Mouse (Mus musculus) v-Abl transformed pro-B cells (cell line): ENCODE measurements around the gene Ppfibp2.

Experiments used
- in situ Hi-C, 2 experiments: fragments of 400-800 bp; cut with MboI; formaldehyde crosslinking; loops; one replicate each; pipeline ENCODE4 v1.15.1; 2025; ENCODE audit not compliant: unreplicated experiment in 2 of 2

Gene Ppfibp2

DNA sequence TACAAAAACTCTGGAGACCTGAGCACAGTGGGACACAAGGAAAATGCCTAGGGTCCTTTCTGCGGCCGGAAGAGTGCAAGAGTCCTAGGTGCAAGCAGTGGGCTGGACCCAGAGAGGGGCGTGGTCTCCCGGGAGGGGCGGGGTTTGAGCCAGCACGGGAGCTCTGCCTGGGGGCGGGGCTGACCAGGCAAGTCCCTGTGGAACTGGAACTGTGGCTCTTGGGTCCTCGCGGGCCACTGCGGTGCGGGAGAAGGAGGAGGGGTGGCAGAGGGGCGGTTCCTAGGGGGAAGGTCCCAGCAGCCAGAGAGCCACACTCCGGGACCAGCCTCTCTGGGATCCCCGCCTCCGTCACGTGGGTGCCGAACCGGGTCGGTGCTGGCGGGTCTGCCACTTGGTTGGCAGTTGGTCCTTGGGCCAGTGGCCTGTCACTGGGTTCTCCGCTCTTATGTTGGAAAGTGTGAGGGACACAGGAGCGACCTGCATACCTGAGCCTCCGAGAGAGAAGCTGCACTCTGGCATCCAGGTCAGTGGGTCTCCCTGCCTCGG is at the start of gene Ppfibp2:
Ppfibp2 (plus strand) TSS at position 351 of the 546 bp plus-strand sequence.
- in situ Hi-C loops: no loop called here

DNA sequence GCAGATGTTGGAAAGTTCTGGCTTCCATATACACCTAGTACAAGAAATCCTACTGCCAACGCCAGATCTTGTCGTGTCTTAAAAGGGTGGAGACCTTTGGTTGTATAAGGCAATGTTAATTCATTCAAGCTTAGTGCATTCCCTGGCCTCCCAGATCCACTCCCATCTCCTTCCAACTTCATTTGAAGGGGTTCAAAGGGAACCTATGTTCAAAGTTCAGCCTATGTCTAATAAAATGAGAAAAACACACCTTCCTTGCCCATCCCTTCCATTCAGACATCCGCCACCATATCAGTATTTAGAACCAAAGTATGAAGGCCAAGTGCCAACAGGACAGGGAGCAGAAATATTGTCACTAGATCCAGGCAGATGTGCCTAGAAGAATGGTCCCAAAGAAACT is 47.1 kb upstream of the Ppfibp2 start:
- in situ Hi-C loops: no loop called here

DNA sequence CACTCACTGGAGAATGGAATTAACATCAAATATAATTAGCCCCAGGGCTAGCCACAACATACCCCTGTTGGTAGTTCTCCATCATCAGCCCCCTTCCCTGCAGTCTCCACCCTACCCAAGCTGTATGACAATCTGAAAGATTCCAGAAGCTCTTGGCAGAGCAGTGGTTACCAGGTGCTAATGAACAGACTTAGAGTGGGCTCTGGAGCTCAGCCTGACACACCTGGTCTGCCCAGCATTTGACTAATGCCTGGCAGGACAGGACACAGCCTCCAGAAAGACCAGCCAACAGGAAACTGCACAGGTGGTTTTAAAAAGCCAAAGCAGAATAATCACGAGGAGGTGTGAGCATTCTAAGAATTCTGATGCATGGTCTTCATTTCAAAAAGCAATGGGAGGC is 41.5 kb upstream of the Ppfibp2 start:
- in situ Hi-C loops: no loop called here

DNA sequence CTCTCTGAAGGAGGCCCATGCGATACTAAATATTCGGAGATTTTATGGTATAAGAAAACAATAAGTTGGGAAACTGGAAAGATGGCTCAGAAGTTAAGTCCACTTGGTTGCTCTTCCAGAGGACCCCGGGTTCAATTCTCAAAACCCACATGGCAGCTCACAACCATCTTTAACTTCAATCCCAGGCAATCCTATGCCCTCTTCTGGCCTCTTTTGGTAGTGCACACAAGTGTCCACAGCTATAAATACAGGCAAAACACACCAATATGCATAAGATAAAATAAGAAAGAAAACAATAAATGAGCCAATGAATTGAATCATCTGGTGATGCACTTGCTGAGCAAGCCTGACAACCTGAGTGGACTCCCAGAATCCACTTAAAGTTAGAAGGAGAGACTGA is 39.1 kb upstream of the Ppfibp2 start:
- in situ Hi-C loops: no loop called here

DNA sequence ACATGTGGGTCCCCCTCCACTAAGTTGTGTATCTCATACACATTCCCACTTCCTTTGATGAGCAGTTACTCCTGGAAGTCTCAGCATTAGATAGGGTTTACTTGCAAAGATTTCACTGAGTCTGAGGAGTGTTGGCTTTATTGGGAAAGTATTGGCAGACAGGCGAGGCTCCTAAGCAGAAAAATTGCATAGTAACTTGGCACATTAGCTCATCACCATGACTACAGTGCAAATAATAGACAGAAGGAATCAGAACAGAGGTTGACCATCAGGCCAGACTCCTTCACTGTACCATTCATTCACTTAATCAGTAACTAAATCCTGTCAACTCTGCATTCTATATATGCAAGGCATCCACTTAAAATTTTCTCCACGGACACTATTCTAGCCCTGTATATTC is 34.3 kb upstream of the Ppfibp2 start:
- in situ Hi-C loops: no loop called here

DNA sequence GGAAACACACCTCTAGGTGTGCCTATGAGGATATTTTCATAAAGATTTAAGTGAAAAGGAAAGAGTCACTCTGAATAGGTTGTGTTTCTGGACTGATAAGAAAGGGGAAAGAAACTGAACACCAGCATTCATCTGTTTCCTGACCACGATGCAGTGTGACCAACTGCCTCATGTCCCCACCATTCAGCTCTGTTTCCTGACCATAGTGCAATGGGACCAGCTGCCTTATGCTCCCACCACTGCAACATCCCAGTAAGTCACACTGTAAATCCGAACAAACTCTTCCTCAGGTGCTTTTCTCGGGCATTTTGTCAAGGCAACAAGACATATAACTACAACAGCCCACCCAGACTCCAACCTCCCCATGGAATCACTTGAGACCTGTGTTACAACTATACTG is 33.4 kb upstream of the Ppfibp2 start:
- in situ Hi-C loops: no loop called here

DNA sequence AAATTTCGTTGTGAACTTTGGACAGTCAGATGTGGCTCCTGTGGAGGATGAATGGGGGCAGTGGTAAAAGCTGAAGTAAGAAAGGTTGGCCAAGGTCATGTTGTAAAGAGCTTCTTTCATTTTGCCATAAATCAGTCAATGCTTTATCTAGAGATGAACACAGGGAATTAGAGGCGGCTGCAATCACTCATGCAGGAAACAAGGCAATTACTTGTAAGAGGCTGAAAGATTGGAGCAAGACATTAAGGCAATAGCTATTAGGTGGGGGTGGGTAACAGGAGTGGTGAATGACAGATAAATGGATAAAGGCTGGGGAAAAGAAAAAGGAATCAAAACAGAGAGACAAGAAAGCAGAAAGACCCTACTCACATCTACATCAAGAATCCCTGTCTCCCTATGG is 31.3 kb upstream of the Ppfibp2 start:
- in situ Hi-C loops: no loop called here

DNA sequence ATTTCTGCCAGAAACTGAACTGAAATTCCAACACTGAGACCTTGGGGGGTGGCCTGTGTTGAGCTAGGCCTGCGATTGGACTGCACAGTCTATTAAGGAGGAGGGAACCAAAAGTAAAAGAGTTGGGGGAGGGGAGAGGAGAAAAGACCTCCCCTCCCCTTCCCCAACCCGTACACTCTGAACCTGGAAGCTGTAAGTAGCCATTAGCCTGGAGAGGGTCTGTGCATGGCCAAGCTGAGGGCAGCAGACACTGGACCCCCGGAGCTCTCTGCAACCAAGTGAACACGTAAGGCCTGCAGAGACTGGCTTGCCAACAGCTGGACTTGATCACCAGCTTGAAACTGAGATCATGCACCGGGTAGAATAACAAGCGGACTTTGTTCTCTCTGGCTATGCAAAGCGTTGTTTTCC is 27.7 kb upstream of the Ppfibp2 start, which contains the start of gene Olfml1:
Olfml1 (plus strand) TSS at position 186 of the 411 bp plus-strand sequence.
- in situ Hi-C loops: no loop called here

DNA sequence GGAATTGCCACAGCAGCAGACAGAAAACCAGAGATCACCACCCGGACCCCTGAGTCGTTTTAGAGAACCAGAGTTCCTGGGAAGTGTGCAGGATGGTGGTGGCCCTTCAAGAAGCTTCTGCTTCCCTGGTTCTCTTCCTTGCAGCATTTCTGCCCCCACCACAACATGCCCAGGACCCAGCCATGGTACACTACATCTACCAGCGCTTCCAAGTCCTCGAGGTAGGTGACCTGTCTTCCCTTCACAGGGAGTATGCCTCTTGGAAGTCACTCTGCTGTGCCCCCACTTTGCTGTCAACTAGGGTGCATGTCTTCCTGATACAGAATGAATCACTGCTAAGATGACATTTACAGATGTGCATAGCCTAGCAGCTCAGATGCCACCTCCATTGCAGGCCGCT is 27.3 kb upstream of the Ppfibp2 start:
- in situ Hi-C loops: no loop called here

DNA sequence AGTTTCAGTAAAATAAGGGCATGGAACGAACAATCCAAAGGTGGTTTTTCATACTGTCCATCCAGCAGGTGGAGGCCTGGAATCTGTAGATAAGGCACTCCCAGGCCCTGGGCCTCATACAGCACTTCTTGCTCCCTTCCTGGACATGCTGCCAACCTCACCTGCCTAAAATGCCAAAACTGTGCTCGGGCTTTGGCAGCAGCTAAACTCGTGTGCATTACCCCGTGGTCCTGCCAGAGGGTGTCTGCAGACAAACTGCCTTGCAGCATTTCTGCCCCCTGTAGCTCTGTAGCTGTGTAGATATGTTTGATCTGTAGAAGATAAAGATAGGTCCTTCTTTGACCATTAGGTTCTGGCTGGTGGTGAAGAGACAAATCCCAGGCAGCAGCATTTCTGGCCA is 26.0 kb upstream of the Ppfibp2 start:
- in situ Hi-C loops: no loop called here

DNA sequence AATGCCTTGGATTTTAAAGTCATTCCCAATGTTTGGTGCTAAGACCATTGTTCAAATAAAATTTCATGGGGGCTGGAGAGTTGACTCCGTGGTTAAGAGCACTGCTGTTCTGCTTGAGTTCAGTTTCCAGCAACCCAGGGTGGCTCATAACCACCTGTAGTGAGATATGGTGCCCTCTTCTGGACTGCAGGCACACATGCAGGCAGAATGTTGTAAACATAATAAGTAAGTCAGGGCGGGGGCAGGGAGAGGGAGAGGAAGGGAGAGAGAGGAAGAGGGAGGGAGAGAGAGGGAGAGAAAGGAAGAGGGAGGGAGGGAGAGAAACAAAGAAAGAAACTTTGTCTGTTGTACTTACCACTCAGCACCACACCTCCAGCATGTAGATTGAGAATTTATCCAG is 21.2 kb upstream of the Ppfibp2 start:
- in situ Hi-C loops: no loop called here

DNA sequence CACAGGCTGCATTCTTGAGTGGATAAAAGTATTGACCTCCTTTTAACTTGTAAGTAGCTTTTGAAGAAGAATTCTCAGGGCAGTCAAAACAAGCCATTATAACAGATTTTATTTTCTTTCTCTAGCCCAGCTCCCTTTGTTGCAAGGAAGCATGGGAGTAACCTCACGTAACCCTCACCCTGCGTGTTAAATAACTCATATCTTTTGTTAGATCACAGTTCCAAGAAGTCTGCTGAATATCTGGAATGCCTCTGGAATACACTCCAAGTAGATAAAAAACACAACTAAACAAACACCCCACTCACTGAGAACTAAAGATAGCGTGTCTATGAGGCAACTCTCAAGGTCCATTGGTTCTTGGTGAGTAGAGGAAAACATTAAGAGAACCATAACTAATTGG is 20.7 kb upstream of the Ppfibp2 start:
- in situ Hi-C loops: no loop called here

DNA sequence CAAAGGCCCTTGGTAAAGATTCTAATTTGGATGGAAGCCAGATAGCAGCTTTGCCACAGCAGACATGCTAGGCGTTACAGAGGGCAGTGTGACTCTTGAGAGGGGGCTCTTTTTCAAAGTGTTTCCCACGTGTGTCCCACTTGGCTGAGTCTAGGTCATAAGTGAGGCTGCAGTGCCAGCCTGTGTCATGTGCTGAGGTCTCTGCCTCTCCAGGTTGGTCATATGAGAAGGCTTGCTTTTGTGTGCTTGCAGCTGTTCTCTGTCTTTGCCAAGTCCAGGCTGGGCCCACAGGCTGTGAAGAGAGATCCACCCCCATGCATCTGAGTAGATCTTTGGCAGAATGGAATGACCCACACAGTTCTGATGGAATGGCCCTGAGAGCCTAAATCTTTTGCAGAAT is 2.4 kb upstream of the Ppfibp2 start:
- in situ Hi-C loops: no loop called here

DNA sequence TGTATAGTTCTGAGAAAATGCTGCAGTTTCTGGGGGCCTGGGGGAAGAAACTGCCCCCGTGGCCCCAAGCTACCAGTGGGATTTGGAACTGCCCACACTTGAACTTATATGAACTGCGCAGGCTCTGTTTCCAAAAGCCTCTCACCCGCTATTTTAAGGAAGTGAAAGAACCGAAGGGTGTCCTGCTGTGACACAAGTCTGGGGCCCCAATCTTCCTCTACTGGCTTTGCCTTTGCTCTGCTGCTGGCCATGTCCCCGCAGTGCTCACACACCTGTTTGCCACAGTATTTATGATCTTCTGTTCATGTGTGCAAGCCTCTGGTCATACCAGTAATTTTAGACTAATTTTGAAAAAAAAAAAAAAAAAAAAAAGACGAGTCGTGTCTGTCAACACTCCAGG is 1.1 kb upstream of the Ppfibp2 start:
- in situ Hi-C loops: no loop called here

DNA sequence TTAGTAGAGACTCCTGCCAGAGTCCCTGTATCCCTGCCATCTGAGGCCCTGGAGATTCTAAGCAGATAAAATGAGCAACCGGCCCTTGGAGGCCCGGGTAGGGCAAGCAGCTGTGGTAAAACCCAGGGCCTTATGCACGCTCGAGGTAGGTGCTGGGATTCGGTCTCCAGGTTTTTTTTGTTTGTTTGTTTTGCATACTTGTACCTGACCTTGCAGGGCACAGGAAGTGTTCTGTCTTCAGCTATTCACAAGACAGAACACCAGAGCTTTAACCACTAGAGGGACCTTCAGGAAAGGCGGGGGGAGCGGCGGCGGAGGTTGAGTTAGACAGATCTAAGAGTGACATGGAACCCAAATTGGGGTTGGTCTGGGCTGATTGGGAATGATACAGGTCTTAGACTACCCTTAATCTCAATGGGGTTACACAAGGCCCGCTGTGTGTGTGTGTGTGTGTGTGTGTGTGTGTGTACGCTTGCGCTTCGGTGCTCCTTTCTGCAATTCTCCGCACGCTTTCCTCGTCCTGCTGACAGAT is 616 bp upstream of the Ppfibp2 start:
- in situ Hi-C loops: no loop called here

DNA sequence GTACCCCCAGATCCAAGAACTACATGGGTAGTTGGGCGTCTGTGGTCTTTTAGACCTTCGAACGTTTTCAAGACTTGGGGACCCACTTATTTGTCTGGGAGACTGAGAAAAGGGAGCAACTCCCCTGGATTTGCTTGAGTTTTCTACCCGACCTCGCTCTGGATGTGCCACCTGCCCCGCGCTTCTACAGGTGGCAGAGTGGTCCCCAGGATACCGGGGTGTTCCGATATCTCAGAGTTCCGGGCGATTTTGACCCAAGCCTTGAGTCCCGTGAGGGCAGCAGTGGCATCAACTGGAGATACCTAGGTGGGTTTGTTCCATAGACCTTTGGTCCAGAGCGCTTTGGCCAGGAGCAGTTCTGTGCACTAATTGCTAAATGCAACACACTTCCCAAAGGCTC is 419 bp downstream of the Ppfibp2 start:
- in situ Hi-C loops: no loop called here

DNA sequence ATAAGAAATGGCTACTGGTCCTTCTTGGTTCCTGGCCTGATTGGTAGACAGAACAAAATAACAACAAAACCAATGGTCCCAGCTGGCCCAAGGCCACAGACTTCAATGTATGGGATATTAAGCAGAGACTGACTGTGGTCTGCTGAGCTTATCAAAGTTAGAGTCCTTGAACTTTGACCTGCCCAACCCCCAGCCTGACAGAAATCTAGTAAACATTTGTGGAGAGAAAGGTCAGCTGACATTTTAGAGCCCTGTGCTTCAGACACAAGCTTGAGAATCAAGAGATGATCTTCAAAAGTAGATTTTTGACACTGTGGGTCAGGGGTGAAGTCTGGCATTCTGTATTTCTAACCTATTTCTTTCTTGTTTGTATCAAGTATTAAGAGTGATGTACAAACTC is 1.7 kb downstream of the Ppfibp2 start:
- in situ Hi-C loops: no loop called here

DNA sequence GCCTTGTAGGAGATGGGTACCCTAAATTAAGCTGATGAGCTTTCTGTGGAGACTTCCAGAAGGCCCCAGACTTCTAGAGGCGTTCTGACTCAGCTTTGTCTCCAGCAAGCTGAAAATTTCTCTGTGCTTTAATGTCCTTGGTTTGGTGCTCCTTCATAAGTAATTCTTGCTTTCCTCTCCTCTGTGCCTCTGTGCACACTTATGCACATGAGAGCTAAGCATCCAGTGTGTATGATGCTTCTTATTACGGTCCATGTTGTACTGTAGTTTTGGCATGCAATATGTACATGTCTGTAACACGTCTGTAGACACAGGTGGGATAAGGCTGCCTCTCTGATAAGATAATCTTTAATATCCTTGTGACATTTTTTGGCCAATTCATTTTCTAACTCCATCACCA is 2.9 kb downstream of the Ppfibp2 start:
- in situ Hi-C loops: no loop called here

DNA sequence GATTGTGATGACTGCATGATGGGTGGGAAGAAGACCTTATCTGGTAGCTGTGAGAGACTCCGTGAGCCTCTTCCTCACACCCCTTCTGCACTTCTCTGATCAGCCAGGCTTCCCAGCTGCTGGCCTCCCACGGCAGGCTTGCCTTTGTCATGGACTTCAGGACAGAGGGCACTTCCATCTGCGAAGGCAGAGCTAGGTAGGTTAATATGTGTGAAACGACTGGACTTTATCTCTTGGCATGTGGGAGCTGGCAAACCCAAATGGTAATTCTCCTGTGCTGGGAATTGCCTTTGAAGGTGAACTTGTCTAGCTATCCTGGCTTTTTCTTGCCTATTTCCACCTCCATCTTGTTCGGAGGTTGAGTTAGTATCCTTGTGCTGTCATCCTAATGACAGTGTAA is 5.6 kb downstream of the Ppfibp2 start:
- in situ Hi-C loops: no loop called here

DNA sequence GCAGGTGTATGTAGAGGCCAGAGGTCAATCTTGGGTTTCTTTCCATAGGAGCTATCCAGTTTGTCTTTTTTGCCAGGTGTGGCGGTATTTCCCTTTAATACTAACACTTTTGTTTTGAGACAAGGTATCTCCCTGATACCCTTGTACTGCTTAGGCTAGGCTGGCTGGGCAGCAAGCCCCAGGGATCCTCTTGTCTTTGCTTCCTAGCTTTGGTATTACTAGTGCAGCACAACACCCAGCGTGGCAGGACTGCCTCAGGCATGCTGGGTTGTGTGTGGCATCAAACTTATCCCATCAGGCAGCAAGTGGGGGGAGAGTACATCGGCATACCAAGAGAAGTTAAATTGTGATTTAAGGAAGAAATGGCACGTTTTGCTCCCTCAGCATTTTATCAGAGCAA is 7.5 kb downstream of the Ppfibp2 start:
- in situ Hi-C loops: no loop called here

DNA sequence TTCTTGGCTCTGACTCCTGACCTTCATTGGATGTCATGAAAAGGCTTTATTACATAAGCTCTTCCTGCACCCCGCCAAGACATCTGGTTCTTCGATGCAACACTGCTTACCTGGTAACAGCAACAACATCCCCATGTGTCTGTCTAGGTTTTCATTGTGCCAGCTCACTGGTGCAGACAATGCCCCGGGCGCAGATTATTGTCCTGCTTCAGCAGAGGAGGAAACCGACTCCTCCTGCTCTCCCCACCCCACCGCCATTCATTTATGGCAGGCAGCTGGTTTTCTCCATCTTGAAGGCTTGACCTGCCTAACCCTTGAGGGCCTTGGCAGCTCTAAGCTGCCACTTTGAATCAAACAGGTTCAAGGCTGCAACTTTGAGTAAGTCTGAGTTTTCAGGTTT is 7.9 kb downstream of the Ppfibp2 start:
- in situ Hi-C loops: no loop called here

DNA sequence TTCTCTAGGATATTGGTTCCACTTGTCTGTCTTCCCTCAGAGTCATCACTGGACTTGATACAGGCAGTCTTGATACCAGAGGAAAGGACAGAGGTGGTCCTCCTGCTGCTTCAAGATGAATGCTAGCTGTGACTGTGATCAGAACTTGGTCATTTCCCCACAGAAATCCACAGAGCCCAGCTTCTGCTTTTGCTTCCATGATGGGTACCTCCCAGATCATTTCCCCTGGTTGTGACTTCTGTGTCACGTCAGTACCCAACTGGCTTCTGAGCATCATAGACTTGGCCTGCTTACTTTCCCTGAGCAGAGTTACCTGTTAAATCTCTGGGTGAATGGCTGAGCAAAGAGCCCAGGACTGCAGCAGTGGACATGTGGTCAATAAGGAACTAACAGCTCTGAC is 12.8 kb downstream of the Ppfibp2 start:
- in situ Hi-C loops: no loop called here

DNA sequence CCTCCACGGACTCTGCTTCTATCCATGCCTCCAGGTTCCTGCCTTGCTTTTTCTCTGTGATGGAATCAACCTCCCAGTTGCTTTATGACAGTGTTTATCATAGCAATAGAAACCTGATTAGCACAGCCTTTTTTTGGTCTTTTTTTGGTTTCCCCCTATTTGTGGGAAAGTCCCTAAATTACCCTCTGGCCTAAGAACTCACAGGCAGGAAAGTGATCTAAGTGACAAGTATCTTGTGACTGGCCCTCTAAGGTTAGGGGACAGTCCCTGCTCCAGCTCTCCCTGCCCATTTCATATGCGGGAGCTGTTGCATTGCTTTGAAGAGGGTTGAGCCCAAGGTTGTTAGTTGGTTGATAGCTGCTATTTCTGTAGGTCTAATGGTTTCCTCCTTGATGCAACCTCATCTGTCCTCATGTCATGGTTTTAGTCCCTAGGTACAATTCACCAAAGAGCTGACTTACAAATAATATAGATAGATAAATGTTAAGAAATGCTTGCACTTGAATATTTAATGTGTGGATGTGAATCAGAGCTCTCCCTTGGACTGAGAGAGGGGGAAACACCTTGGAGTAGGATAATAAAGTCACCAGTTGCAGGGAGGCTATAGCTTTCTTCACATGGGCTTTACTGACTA is 14.7 kb downstream of the Ppfibp2 start:
- in situ Hi-C loops: no loop called here
